Mouse (Mus musculus): Measurements from ENCODE around the gene Lipc.

DNA sequence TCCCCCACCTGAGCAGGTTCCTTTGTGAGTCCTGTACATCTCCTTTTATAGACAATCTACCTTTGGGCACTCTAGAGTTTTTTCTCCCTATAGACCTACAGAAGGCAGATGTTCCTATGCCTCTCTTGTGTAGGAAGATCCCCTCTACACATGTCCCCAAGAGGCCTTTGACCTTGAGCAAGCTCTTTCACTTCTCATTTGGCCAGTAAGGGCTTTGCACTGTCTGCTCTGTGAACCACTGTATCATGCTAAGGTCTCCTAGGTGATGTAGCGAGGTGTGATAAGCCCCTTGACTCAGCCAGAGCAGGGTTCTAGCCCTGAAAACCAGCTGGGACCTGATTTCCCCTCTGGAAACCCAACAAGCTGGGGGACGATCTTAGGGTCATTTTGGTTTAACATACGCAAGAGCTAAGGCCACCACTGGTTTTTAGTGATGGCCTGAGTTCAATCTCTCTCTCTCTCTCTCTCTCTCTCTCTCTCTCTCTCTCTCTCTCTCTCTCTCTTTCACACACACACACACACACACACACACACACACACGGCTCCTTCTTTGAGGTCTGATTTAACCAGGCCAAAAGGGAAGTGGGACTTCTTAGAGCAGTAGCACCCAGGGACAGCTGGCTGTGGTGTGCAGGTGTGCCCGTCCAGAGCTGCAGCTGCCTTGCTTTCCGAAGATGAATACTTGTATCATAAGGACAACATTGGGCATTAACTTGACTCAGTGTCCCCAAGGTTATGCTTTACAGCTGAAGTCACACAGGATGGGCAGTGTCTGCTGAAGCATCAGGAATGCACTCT, 118.7 kb downstream of the Lipc start:
- TF ChIP-seq POLR2A (IDR thresholded peaks at IDR 0.05; ENCODE audit: extremely low read depth, insufficient read depth, low read length) (no peak), CTCF (IDR thresholded peaks at IDR 0.05; ENCODE audit: low read depth, low read length) (no peak)
